ENCODE assay signal across 9 mouse cellular contexts in genomic region chr17:26583606-26584005, GRCm38 (mm10). TPM values are rescaled to one million over a fixed set of nuclear protein-coding genes. Genes with fewer than 3 reads are reported as not detected.
DNase-seq lines count a peak whose midpoint lies in the region; ATAC-seq and TF ChIP-seq lines count a peak whose summit lies in the region.
"Had no signal": no experiment of that assay in that cellular context is flagged by ENCODE, and none has a peak within 500 bp of the region (broad histone marks: within the 10 kb centered on the region; RNA-seq: fewer than 3 reads in every experiment).

No protein-coding gene starts in this region.

- H3K36me3 ChIP-seq in midbrain, embryonic 13.5 days, result peaks cover 16% of the 10 kb centered on the region
- H3K36me3 ChIP-seq in midbrain, embryonic 11.5 days (ENCODE audit: control insufficient read depth, insufficient read depth, low read length), result no peaks in the 10 kb centered on the region
- no peaks in the 10 kb centered on the region; the same call in 1 of the 2 replicates for H3K36me3 ChIP-seq in intestine, postnatal 0 days (ENCODE audit: control insufficient read depth, insufficient read depth)
- no peaks in the 10 kb centered on the region for H3K36me3 ChIP-seq in stomach, embryonic 15.5 days

- TF ChIP-seq CTCF in gastrocnemius, adult 2 months (IDR thresholded peaks at IDR 0.05), result no peak
- TF ChIP-seq CTCF in intestine, postnatal 0 days (IDR thresholded peaks at IDR 0.05; ENCODE audit: low read depth), result no peak

- DNase-seq in gastrocnemius, adult 2 months, result no peak
- no peak for DNase-seq in gastrocnemius, postnatal 4 days (ENCODE audit: low spot score in 2 of 2)
- no peak for DNase-seq in midbrain, embryonic 11.5 days (ENCODE audit: low spot score, missing footprints)
- DNase-seq in embryo, embryonic 11 days, result no peak
- DNase-seq in gastrocnemius, postnatal 25 days, result no peak
- DNase-seq: adrenal gland, adult 8-10 months had no signal

- H3K27ac ChIP-seq in gastrocnemius, adult 2 months, result peak overlapping the region; percentile 89
- peak overlapping the region; percentile 68; the same call in 1 of the 2 replicates for H3K27ac ChIP-seq in midbrain, embryonic 13.5 days
- no peak overlapping the region for H3K27ac ChIP-seq in midbrain, embryonic 11.5 days (ENCODE audit: low read depth, low read length)
- peak overlapping the region; percentile 75 for H3K27ac ChIP-seq in intestine, postnatal 0 days (ENCODE audit: low read depth, low read length)
- peak overlapping the region; percentile 73; the same call in 1 of the 2 replicates for H3K27ac ChIP-seq in stomach, embryonic 15.5 days

- H3K9me3 ChIP-seq in midbrain, embryonic 13.5 days, result no peaks in the 10 kb centered on the region
- no peaks in the 10 kb centered on the region for H3K9me3 ChIP-seq in midbrain, embryonic 11.5 days (ENCODE audit: control insufficient read depth, low read length)
- no peaks in the 10 kb centered on the region for H3K9me3 ChIP-seq in intestine, postnatal 0 days (ENCODE audit: control insufficient read depth)
- H3K9me3 ChIP-seq in stomach, embryonic 15.5 days, result no peaks in the 10 kb centered on the region

- no peak overlapping the region for H3K9ac ChIP-seq in midbrain, embryonic 13.5 days (replicated peaks)
- no peak overlapping the region for H3K9ac ChIP-seq in midbrain, embryonic 11.5 days (ENCODE audit: low read length)
- no peak overlapping the region for H3K9ac ChIP-seq in intestine, postnatal 0 days (ENCODE audit: low read depth, low read length)
- no peak overlapping the region for H3K9ac ChIP-seq in stomach, embryonic 15.5 days

- ATAC-seq in midbrain, embryonic 13.5 days, result no peak
- ATAC-seq in midbrain, embryonic 11.5 days (ENCODE audit: low FRiP score), result no peak
- no peak for ATAC-seq in intestine, postnatal 0 days
- no peak for ATAC-seq in stomach, embryonic 15.5 days (ENCODE audit: insufficient read depth, low FRiP score, low read depth)

- no peak overlapping the region for H3K4me2 ChIP-seq in midbrain, embryonic 13.5 days (replicated peaks)
- no peak overlapping the region for H3K4me2 ChIP-seq in midbrain, embryonic 11.5 days
- no peak overlapping the region for H3K4me2 ChIP-seq in intestine, postnatal 0 days (replicated peaks; ENCODE audit: low read depth)
- no peak overlapping the region for H3K4me2 ChIP-seq in stomach, embryonic 15.5 days

- intact Hi-C loops in gastrocnemius, adult 2 months (cut with DNase I), result loop anchor here (5.0 kb wide), 1 partner anchor 39 kb away; no protein-coding TSS in a partner anchor

- H3K4me3 ChIP-seq in gastrocnemius, adult 2 months, result no peak overlapping the region
- H3K4me3 ChIP-seq in midbrain, embryonic 13.5 days (replicated peaks), result no peak overlapping the region
- no peak overlapping the region for H3K4me3 ChIP-seq in midbrain, embryonic 11.5 days (ENCODE audit: low read depth, low read length)
- no peak overlapping the region for H3K4me3 ChIP-seq in intestine, postnatal 0 days (ENCODE audit: low read depth, low read length)
- H3K4me3 ChIP-seq in stomach, embryonic 15.5 days (replicated peaks), result no peak overlapping the region

- WGBS in midbrain, embryonic 13.5 days, result 93% methylated on average over 6 of the region's 6 CpGs
- 96% methylated on average over 6 of the region's 6 CpGs for WGBS in midbrain, embryonic 11.5 days
- WGBS in intestine, postnatal 0 days, result 75% methylated on average over 6 of the region's 6 CpGs
- WGBS in stomach, embryonic 15.5 days, result 82% methylated on average over 6 of the region's 6 CpGs

- peaks cover 16% of the 10 kb centered on the region for H3K4me1 ChIP-seq in midbrain, embryonic 13.5 days (replicated peaks)
- no peaks in the 10 kb centered on the region for H3K4me1 ChIP-seq in midbrain, embryonic 11.5 days (ENCODE audit: control insufficient read depth, insufficient read depth, low read length)
- no peaks in the 10 kb centered on the region for H3K4me1 ChIP-seq in intestine, postnatal 0 days (replicated peaks; ENCODE audit: control insufficient read depth, insufficient read depth, low read length)
- peaks cover 31% of the 10 kb centered on the region for H3K4me1 ChIP-seq in stomach, embryonic 15.5 days

- no peaks in the 10 kb centered on the region for H3K27me3 ChIP-seq in midbrain, embryonic 13.5 days
- no peaks in the 10 kb centered on the region for H3K27me3 ChIP-seq in midbrain, embryonic 11.5 days (ENCODE audit: control insufficient read depth, insufficient read depth, low read length)
- no peaks in the 10 kb centered on the region for H3K27me3 ChIP-seq in intestine, postnatal 0 days (replicated peaks; ENCODE audit: control insufficient read depth, insufficient read depth, low read length)
- H3K27me3 ChIP-seq in stomach, embryonic 15.5 days (replicated peaks), result no peaks in the 10 kb centered on the region

RNA-seq across cellular contexts. Expression of gene Dusp1, which starts 21.7 kb away (rescaled TPM):
- total RNA-seq in gastrocnemius, adult 2 months (2021), result 10 to 100 TPM; 73.0 to 89.6 TPM
- 10 to 100 TPM; 33.6 to 42.9 TPM for total RNA-seq in gastrocnemius, postnatal 4 days (2021)
- polyA plus RNA-seq in midbrain, embryonic 13.5 days (2015; fragmentation: Nextera tagmentation; extraction: Ambion mirVana), result 41.3 and 43.8 TPM in 2 replicates
- polyA plus RNA-seq in midbrain, embryonic 11.5 days (2014; fragmentation: Nextera tagmentation; extraction: Ambion mirVana), result 30.2 TPM in 2 replicates
- polyA plus RNA-seq in intestine, postnatal 0 days (2015; fragmentation: Nextera tagmentation; extraction: Ambion mirVana), result 18.9 and 19.4 TPM in 2 replicates
- polyA plus RNA-seq in stomach, embryonic 15.5 days (2015; fragmentation: Nextera tagmentation; extraction: Ambion mirVana), result 15.8 and 19.3 TPM in 2 replicates
- 10 to 100 TPM; 49.2 to 82.2 TPM for total RNA-seq in gastrocnemius, postnatal 25 days (2021)

RNA-seq across cellular contexts. Expression of gene Ergic1, which starts 22.3 kb away (rescaled TPM):
- 10 to 100 TPM; 40.3 to 60.3 TPM for total RNA-seq in gastrocnemius, adult 2 months (2021)
- 100 to 1,000 TPM; 150 to 167 TPM for total RNA-seq in gastrocnemius, postnatal 4 days (2021)
- polyA plus RNA-seq in midbrain, embryonic 13.5 days (2015; fragmentation: Nextera tagmentation; extraction: Ambion mirVana), result 91.5 and 102 TPM in 2 replicates
- polyA plus RNA-seq in midbrain, embryonic 11.5 days (2014; fragmentation: Nextera tagmentation; extraction: Ambion mirVana), result 129 and 130 TPM in 2 replicates
- 48.6 TPM in 2 replicates for polyA plus RNA-seq in intestine, postnatal 0 days (2015; fragmentation: Nextera tagmentation; extraction: Ambion mirVana)
- 106 and 113 TPM in 2 replicates for polyA plus RNA-seq in stomach, embryonic 15.5 days (2015; fragmentation: Nextera tagmentation; extraction: Ambion mirVana)
- 10 to 100 TPM; 52.0 to 61.0 TPM for total RNA-seq in gastrocnemius, postnatal 25 days (2021)
